Mouse (Mus musculus): ENCODE measurements around the gene Nagpa. TPM values are rescaled to one million over a fixed set of nuclear protein-coding genes. Genes with fewer than 3 reads are reported as not detected.

Nagpa gene
- total and polyA plus RNA-seq, 3 experiments: 34.0 to 60.5 TPM; not detected in 1

DNA sequence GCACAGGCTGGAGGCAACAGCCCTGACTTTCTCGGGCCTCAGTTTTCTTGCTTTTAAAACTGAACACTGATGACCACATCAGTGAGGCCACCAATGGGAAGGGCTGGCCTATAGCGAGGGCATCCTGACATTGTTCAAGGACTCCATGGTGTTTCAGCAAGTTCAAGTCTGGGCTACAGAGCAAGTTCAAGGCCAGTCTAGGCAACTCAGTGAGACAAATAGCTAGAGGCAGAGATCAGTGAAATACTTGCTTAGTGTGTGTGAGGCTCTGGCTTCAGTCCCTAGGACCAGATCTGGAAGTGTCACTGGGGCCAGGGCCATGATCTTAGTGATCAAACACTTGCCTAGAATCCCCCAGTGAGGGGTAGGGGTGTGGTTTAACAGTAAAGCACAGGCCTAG is 35.8 kb downstream of the Nagpa start:
- Histone ChIP-seq H3K79me2 (ENCODE audit: control insufficient read depth, insufficient read depth, low read length, poor library complexity) (no peaks in the 10 kb centered on the region), H3K36me3 (ENCODE audit: control insufficient read depth in 1 of 2, insufficient read depth in 2 of 2, low read length in 2 of 2) (no peaks in the 10 kb centered on the region), H3K4me3 (ENCODE audit: control insufficient read depth in 1 of 2, insufficient read depth in 1 of 2, low read depth in 2 of 2, low read length in 2 of 2) (no peak overlapping the region), H3K9ac (ENCODE audit: control insufficient read depth, low read depth, low read length, poor library complexity, severe bottlenecking) (no peak overlapping the region), H3K4me1 (ENCODE audit: control insufficient read depth in 1 of 2, insufficient read depth in 2 of 2, low read length in 2 of 2) (no peaks in the 10 kb centered on the region), H3K27me3 (ENCODE audit: control insufficient read depth in 1 of 2, insufficient read depth in 2 of 2, low read length in 2 of 2) (peaks cover 0 to 1% of the 10 kb centered on the region in 2 experiments; a peak in 2 of 4 replicates), H3K9me3 (replicated peaks; ENCODE audit: insufficient read depth, low read length) (no peaks in the 10 kb centered on the region), H3K27ac (ENCODE audit: control insufficient read depth, low read depth, low read length) (no peak overlapping the region)
- no peak for TF ChIP-seq GABPA (IDR thresholded peaks at IDR 0.05; ENCODE audit: low read depth, low read length)
- TF ChIP-seq ETS1 (IDR thresholded peaks at IDR 0.05; ENCODE audit: low read depth, low read length): no peak
- no peak for TF ChIP-seq ZKSCAN1 (IDR thresholded peaks at IDR 0.05; ENCODE audit: low read depth, low read length)
- no peak for TF ChIP-seq MAFK (IDR thresholded peaks at IDR 0.05; ENCODE audit: borderline replicate concordance, low read depth, low read length)
- no peak for TF ChIP-seq USF1 (IDR thresholded peaks at IDR 0.05; ENCODE audit: low read depth, low read length)
- TF ChIP-seq MEF2A (IDR thresholded peaks at IDR 0.05; ENCODE audit: extremely low read depth, insufficient replicate concordance, low read depth, low read length, poor library complexity, severe bottlenecking): no peak
- no peak for TF ChIP-seq NRF1 (IDR thresholded peaks at IDR 0.05; ENCODE audit: insufficient read depth, low read depth, low read length, poor library complexity, severe bottlenecking)
- no peak for TF ChIP-seq BHLHE40 (IDR thresholded peaks at IDR 0.05; ENCODE audit: borderline replicate concordance, low read depth, low read length)
- no peak for TF ChIP-seq TBP (IDR thresholded peaks at IDR 0.05; ENCODE audit: low read depth, low read length)
- DNase-seq (ENCODE audit: low read depth, low spot score): no peak

- Histone ChIP-seq H3K4me3 (ENCODE audit: control insufficient read depth in 1 of 2, insufficient read depth in 1 of 2, low read depth in 2 of 2, low read length in 2 of 2) (no peak overlapping the region), H3K4me1 (ENCODE audit: control insufficient read depth in 1 of 2, insufficient read depth in 2 of 2, low read length in 2 of 2) (no peaks in the 10 kb centered on the region), H3K9ac (ENCODE audit: control insufficient read depth, low read depth, low read length, poor library complexity, severe bottlenecking) (no peak overlapping the region), H3K9me3 (replicated peaks; ENCODE audit: insufficient read depth, low read length) (no peaks in the 10 kb centered on the region), H3K27ac (ENCODE audit: control insufficient read depth, low read depth, low read length) (no peak overlapping the region), H3K36me3 (ENCODE audit: control insufficient read depth in 1 of 2, insufficient read depth in 2 of 2, low read length in 2 of 2) (no peaks in the 10 kb centered on the region), H3K79me2 (ENCODE audit: control insufficient read depth, insufficient read depth, low read length, poor library complexity) (no peaks in the 10 kb centered on the region), H3K27me3 (ENCODE audit: control insufficient read depth in 1 of 2, insufficient read depth in 2 of 2, low read length in 2 of 2) (no peaks in the 10 kb centered on the region; a peak in 3 of 4 replicates)
- DNase-seq (ENCODE audit: low read depth, low spot score): no peak
- TF ChIP-seq MAX (IDR thresholded peaks at IDR 0.05; ENCODE audit: low read length) (no peak), EP300 (IDR thresholded peaks at IDR 0.05; ENCODE audit: low read depth in 1 of 2, low read length in 2 of 2) (no peak), KAT2A (conservative IDR thresholded peaks at IDR 0.05; ENCODE audit: low read depth, low read length) (no peak), MYB (IDR thresholded peaks at IDR 0.05; ENCODE audit: low read depth, low read length) (no peak), MEF2A (IDR thresholded peaks at IDR 0.05; ENCODE audit: extremely low read depth, insufficient replicate concordance, low read depth, low read length, poor library complexity, severe bottlenecking) (no peak), JUND (IDR thresholded peaks at IDR 0.05; ENCODE audit: low read depth, low read length) (no peak), POLR2AphosphoS5 (IDR thresholded peaks at IDR 0.05; ENCODE audit: borderline replicate concordance, low read depth, low read length) (no peak), CTCF (IDR thresholded peaks at IDR 0.05 in 2 of 3, conservative IDR thresholded peaks at IDR 0.05 in 1 of 3; ENCODE audit: control insufficient read depth in 1 of 3, insufficient read depth in 1 of 3, low read depth in 2 of 3, low read length in 3 of 3, poor library complexity in 1 of 3, severe bottlenecking in 1 of 3) (no peak), MXI1 (IDR thresholded peaks at IDR 0.05; ENCODE audit: low read depth, low read length) (no peak), ZKSCAN1 (IDR thresholded peaks at IDR 0.05; ENCODE audit: low read depth, low read length) (no peak), RAD21 (IDR thresholded peaks at IDR 0.05; ENCODE audit: low read depth, low read length) (no peak), ZC3H11A (IDR thresholded peaks at IDR 0.05; ENCODE audit: low read depth, low read length) (no peak)
Observed at GRCm38 (mm10) chr16:5164327-5164726, 39.5 kb downstream of the Nagpa start.
